Mouse (Mus musculus) layer of hippocampus, postnatal 25 days (tissue): Measurements from ENCODE around the gene Cks1b. TPM values are rescaled to one million over a fixed set of nuclear protein-coding genes. Genes with fewer than 3 reads are reported as not detected.

ENCODE experiments used
- DNase-seq, 2 experiments: peaks; one replicate each; pipeline ENCODE4 v3.0.0; 2022; ENCODE audit warnings: mixed read lengths in 2 of 2, low spot score in 1 of 2; ENCODE audit errors: extremely low spot score in 1 of 2
- total RNA-seq, 2 experiments: library from RNA; stranded (reverse); gene quantifications; 2 replicates each; pipeline ENCODE4 v1.2.3; 2021

Gene Cks1b
- 1 to 10 TPM; 2.4 to 3.0 TPM for total RNA-seq

GRCm38 (mm10) chr3:89418170-89418860 is at the start of gene Cks1b, which contains the start of gene Shc1:
TSS of gene Cks1b (minus strand) at chr3:89418383.
TSS of gene Shc1 (plus strand) at chr3:89418443.
- peak; percentile 68 to 70 for DNase-seq

- DNase-seq, result peak; percentile 84 to 89
Measured at GRCm38 (mm10) chr3:89458965-89459807, 41.0 kb upstream of the Cks1b start.

GRCm38 (mm10) chr3:89458372-89458964 is 40.3 kb upstream of the Cks1b start:
- DNase-seq, result no peak

GRCm38 (mm10) chr3:89456726-89457665 is 38.8 kb upstream of the Cks1b start:
- peak; percentile 56 to 82 for DNase-seq

- DNase-seq, result no peak
Measured at GRCm38 (mm10) chr3:89455786-89456285, 37.7 kb upstream of the Cks1b start.

GRCm38 (mm10) chr3:89454401-89455177 is 36.4 kb upstream of the Cks1b start, which contains the start of gene Pmvk:
TSS of gene Pmvk (plus strand) at chr3:89454541.
- no peak for DNase-seq

GRCm38 (mm10) chr3:89451916-89452315 is 33.7 kb upstream of the Cks1b start:
- no peak for DNase-seq

GRCm38 (mm10) chr3:89449541-89449940 is 31.4 kb upstream of the Cks1b start:
- peak; percentile 74 to 85 for DNase-seq

GRCm38 (mm10) chr3:89448720-89449537 is 30.7 kb upstream of the Cks1b start:
- DNase-seq, result no peak

- no peak for DNase-seq
Measured at GRCm38 (mm10) chr3:89440691-89441090, 22.5 kb upstream of the Cks1b start.

- no peak for DNase-seq
Measured at GRCm38 (mm10) chr3:89437269-89437668, 19.1 kb upstream of the Cks1b start.

- DNase-seq, result no peak
Measured at GRCm38 (mm10) chr3:89436176-89437113, 18.3 kb upstream of the Cks1b start, which contains the start of gene Pbxip1. TSS of gene Pbxip1 (plus strand) at chr3:89436706.

GRCm38 (mm10) chr3:89435041-89435440 is 16.9 kb upstream of the Cks1b start:
- DNase-seq, result no peak

- DNase-seq, result no peak
Measured at GRCm38 (mm10) chr3:89434532-89434931, 16.3 kb upstream of the Cks1b start.

GRCm38 (mm10) chr3:89432606-89433005 is 14.4 kb upstream of the Cks1b start:
- DNase-seq, result no peak

- DNase-seq, result peak; percentile 81 to 87
Measured at GRCm38 (mm10) chr3:89430171-89431159, 12.3 kb upstream of the Cks1b start, which contains the start of gene Pygo2. TSS of gene Pygo2 (plus strand) at chr3:89430214.
